Mouse (Mus musculus): ENCODE results near the gene S100pbp. TPM values are rescaled to one million over a fixed set of nuclear protein-coding genes. Genes with fewer than 3 reads are reported as not detected.

Gene S100pbp
- polyA plus RNA-seq, 1 experiment from 2014 or later, result 15.7 TPM

- 31% methylated on average over 28 of the region's 28 CpGs for WGBS
- no peaks in the 10 kb centered on the region for H3K4me1 ChIP-seq (ENCODE audit: control insufficient read depth in 2 of 2, insufficient read depth in 2 of 2, low read length in 2 of 2)
- no peak overlapping the region for H3K27ac ChIP-seq (replicated peaks in 1 of 2; ENCODE audit: control insufficient read depth in 1 of 2, insufficient read depth in 1 of 2, low read depth in 2 of 2, low read length in 2 of 2)
- no peak overlapping the region for H3K4me2 ChIP-seq (ENCODE audit: low read length)
- no peak overlapping the region for H3K4me3 ChIP-seq (ENCODE audit: control insufficient read depth in 1 of 2, insufficient read depth in 1 of 2, low read depth in 1 of 2, low read length in 2 of 2)
- no peak for ATAC-seq (ENCODE audit: insufficient number of reproducible peaks, insufficient read depth, low FRiP score, low read depth)
- no peak overlapping the region for H3K9ac ChIP-seq (ENCODE audit: low read length)
- H3K9me3 ChIP-seq (ENCODE audit: control insufficient read depth, low read length), result no peaks in the 10 kb centered on the region
- H3K27me3 ChIP-seq (ENCODE audit: control insufficient read depth, insufficient read depth, low read length), result peaks cover 34% of the 10 kb centered on the region
- no peaks in the 10 kb centered on the region for H3K36me3 ChIP-seq (ENCODE audit: control insufficient read depth, insufficient read depth, low read length)
Observed at GRCm38 (mm10) chr4:129113083-129113988, 76.2 kb downstream of the S100pbp start.

GRCm38 (mm10) chr4:129112231-129112630, 77.3 kb downstream of the S100pbp start:
- Histone ChIP-seq H3K9ac (ENCODE audit: low read length) (no peak overlapping the region), H3K4me1 (ENCODE audit: control insufficient read depth in 2 of 2, insufficient read depth in 2 of 2, low read length in 2 of 2) (no peaks in the 10 kb centered on the region), H3K4me3 (ENCODE audit: control insufficient read depth in 1 of 2, insufficient read depth in 1 of 2, low read depth in 1 of 2, low read length in 2 of 2) (no peak overlapping the region), H3K27ac (replicated peaks in 1 of 2; ENCODE audit: control insufficient read depth in 1 of 2, insufficient read depth in 1 of 2, low read depth in 2 of 2, low read length in 2 of 2) (no peak overlapping the region), H3K4me2 (ENCODE audit: low read length) (no peak overlapping the region), H3K36me3 (ENCODE audit: control insufficient read depth, insufficient read depth, low read length) (no peaks in the 10 kb centered on the region), H3K27me3 (ENCODE audit: control insufficient read depth, insufficient read depth, low read length) (peaks cover 38% of the 10 kb centered on the region), H3K9me3 (ENCODE audit: control insufficient read depth, low read length) (no peaks in the 10 kb centered on the region)
- WGBS, result 49% methylated on average over 13 of the region's 13 CpGs
- no peak for ATAC-seq (ENCODE audit: insufficient number of reproducible peaks, insufficient read depth, low FRiP score, low read depth)

GRCm38 (mm10) chr4:129111350-129111749, 78.2 kb downstream of the S100pbp start:
- no peak for ATAC-seq (ENCODE audit: insufficient number of reproducible peaks, insufficient read depth, low FRiP score, low read depth)
- Histone ChIP-seq H3K4me2 (ENCODE audit: low read length) (no peak overlapping the region), H3K4me1 (ENCODE audit: control insufficient read depth in 2 of 2, insufficient read depth in 2 of 2, low read length in 2 of 2) (no peaks in the 10 kb centered on the region), H3K27ac (replicated peaks in 1 of 2; ENCODE audit: control insufficient read depth in 1 of 2, insufficient read depth in 1 of 2, low read depth in 2 of 2, low read length in 2 of 2) (no peak overlapping the region), H3K9me3 (ENCODE audit: control insufficient read depth, low read length) (no peaks in the 10 kb centered on the region), H3K4me3 (ENCODE audit: control insufficient read depth in 1 of 2, insufficient read depth in 1 of 2, low read depth in 1 of 2, low read length in 2 of 2) (no peak overlapping the region), H3K9ac (ENCODE audit: low read length) (no peak overlapping the region), H3K27me3 (ENCODE audit: control insufficient read depth, insufficient read depth, low read length) (peaks cover 41% of the 10 kb centered on the region), H3K36me3 (ENCODE audit: control insufficient read depth, insufficient read depth, low read length) (no peaks in the 10 kb centered on the region)
- WGBS, result 51% methylated on average over 11 of the region's 11 CpGs

- Histone ChIP-seq H3K4me1 (ENCODE audit: control insufficient read depth in 2 of 2, insufficient read depth in 2 of 2, low read length in 2 of 2) (no peaks in the 10 kb centered on the region), H3K9me3 (ENCODE audit: control insufficient read depth, low read length) (no peaks in the 10 kb centered on the region), H3K27ac (replicated peaks in 1 of 2; ENCODE audit: control insufficient read depth in 1 of 2, insufficient read depth in 1 of 2, low read depth in 2 of 2, low read length in 2 of 2) (no peak overlapping the region), H3K27me3 (ENCODE audit: control insufficient read depth, insufficient read depth, low read length) (peaks cover 42% of the 10 kb centered on the region), H3K4me3 (ENCODE audit: control insufficient read depth in 1 of 2, insufficient read depth in 1 of 2, low read depth in 1 of 2, low read length in 2 of 2) (no peak overlapping the region), H3K36me3 (ENCODE audit: control insufficient read depth, insufficient read depth, low read length) (no peaks in the 10 kb centered on the region), H3K4me2 (ENCODE audit: low read length) (no peak overlapping the region), H3K9ac (ENCODE audit: low read length) (no peak overlapping the region)
- no peak for ATAC-seq (ENCODE audit: insufficient number of reproducible peaks, insufficient read depth, low FRiP score, low read depth)
- WGBS, result 87% methylated on average over 6 of the region's 6 CpGs
Observed at GRCm38 (mm10) chr4:129110804-129111203, 78.7 kb downstream of the S100pbp start.

- Histone ChIP-seq H3K4me3 (ENCODE audit: control insufficient read depth in 1 of 2, insufficient read depth in 1 of 2, low read depth in 1 of 2, low read length in 2 of 2) (no peak overlapping the region), H3K9me3 (ENCODE audit: control insufficient read depth, low read length) (no peaks in the 10 kb centered on the region), H3K36me3 (ENCODE audit: control insufficient read depth, insufficient read depth, low read length) (no peaks in the 10 kb centered on the region), H3K27ac (replicated peaks in 1 of 2; ENCODE audit: control insufficient read depth in 1 of 2, insufficient read depth in 1 of 2, low read depth in 2 of 2, low read length in 2 of 2) (no peak overlapping the region), H3K9ac (ENCODE audit: low read length) (no peak overlapping the region), H3K4me1 (ENCODE audit: control insufficient read depth in 2 of 2, insufficient read depth in 2 of 2, low read length in 2 of 2) (peaks cover 0 to 4% of the 10 kb centered on the region in 2 experiments; a peak in 1 of 4 replicates), H3K4me2 (ENCODE audit: low read length) (no peak overlapping the region), H3K27me3 (ENCODE audit: control insufficient read depth, insufficient read depth, low read length) (peaks cover 47% of the 10 kb centered on the region)
- ATAC-seq (ENCODE audit: insufficient number of reproducible peaks, insufficient read depth, low FRiP score, low read depth), result no peak
- 80% methylated on average over 7 of the region's 7 CpGs for WGBS
Observed at GRCm38 (mm10) chr4:129108624-129109023, 80.9 kb downstream of the S100pbp start.

- no peak for ATAC-seq (ENCODE audit: insufficient number of reproducible peaks, insufficient read depth, low FRiP score, low read depth)
- 60% methylated on average over 10 of the region's 10 CpGs for WGBS
- Histone ChIP-seq H3K27ac (replicated peaks in 1 of 2; ENCODE audit: control insufficient read depth in 1 of 2, insufficient read depth in 1 of 2, low read depth in 2 of 2, low read length in 2 of 2) (no peak overlapping the region), H3K4me3 (ENCODE audit: control insufficient read depth in 1 of 2, insufficient read depth in 1 of 2, low read depth in 1 of 2, low read length in 2 of 2) (no peak overlapping the region), H3K36me3 (ENCODE audit: control insufficient read depth, insufficient read depth, low read length) (no peaks in the 10 kb centered on the region), H3K9me3 (ENCODE audit: control insufficient read depth, low read length) (no peaks in the 10 kb centered on the region), H3K27me3 (ENCODE audit: control insufficient read depth, insufficient read depth, low read length) (peaks cover 45% of the 10 kb centered on the region), H3K9ac (ENCODE audit: low read length) (no peak overlapping the region), H3K4me1 (ENCODE audit: control insufficient read depth in 2 of 2, insufficient read depth in 2 of 2, low read length in 2 of 2) (peaks cover 0 to 4% of the 10 kb centered on the region in 2 experiments; a peak in 1 of 4 replicates), H3K4me2 (ENCODE audit: low read length) (no peak overlapping the region)
Observed at GRCm38 (mm10) chr4:129107348-129107899, 82.1 kb downstream of the S100pbp start.

GRCm38 (mm10) chr4:129106073-129106472, 83.5 kb downstream of the S100pbp start:
- Histone ChIP-seq H3K9me3 (ENCODE audit: control insufficient read depth, low read length) (no peaks in the 10 kb centered on the region), H3K4me3 (ENCODE audit: control insufficient read depth in 1 of 2, insufficient read depth in 1 of 2, low read depth in 1 of 2, low read length in 2 of 2) (no peak overlapping the region), H3K9ac (ENCODE audit: low read length) (no peak overlapping the region), H3K4me2 (ENCODE audit: low read length) (no peak overlapping the region), H3K4me1 (ENCODE audit: control insufficient read depth in 2 of 2, insufficient read depth in 2 of 2, low read length in 2 of 2) (peaks cover 0 to 4% of the 10 kb centered on the region in 2 experiments; a peak in 1 of 4 replicates), H3K27ac (replicated peaks in 1 of 2; ENCODE audit: control insufficient read depth in 1 of 2, insufficient read depth in 1 of 2, low read depth in 2 of 2, low read length in 2 of 2) (no peak overlapping the region), H3K36me3 (ENCODE audit: control insufficient read depth, insufficient read depth, low read length) (no peaks in the 10 kb centered on the region), H3K27me3 (ENCODE audit: control insufficient read depth, insufficient read depth, low read length) (peaks cover 45% of the 10 kb centered on the region)
- 23% methylated on average over 9 of the region's 9 CpGs for WGBS
- no peak for ATAC-seq (ENCODE audit: insufficient number of reproducible peaks, insufficient read depth, low FRiP score, low read depth)
